Mouse (Mus musculus): ENCODE measurements at regions not wholly inside any gene's neighbourhood (a gene's known extent, or its start where the extent isn't known, plus 50 kb on each side); places are given as distances from the start of the nearest gene placed in this dataset.

DNA sequence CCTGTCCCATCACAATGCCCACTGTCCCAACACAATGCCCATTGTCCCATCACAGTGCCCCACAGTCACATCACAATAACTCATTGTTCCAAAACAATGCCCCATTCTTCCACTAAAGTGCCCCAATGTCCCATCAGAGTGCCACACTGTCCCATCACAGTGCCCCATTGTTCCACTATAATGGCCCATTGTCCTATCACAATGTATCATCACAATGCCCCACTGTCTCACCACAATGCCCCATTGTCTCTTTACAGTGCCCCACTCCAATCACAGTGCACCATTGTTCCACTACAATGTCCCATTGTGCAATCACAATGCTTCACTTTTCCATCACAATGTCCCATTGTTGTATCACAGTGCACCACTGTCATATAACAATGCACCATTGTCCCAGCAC is 265.7 kb downstream of the Plekhb2 start:
- no peak for TF ChIP-seq CEBPB (IDR thresholded peaks at IDR 0.05; ENCODE audit: insufficient read depth, poor library complexity, severe bottlenecking)
- TF ChIP-seq E2F4 (IDR thresholded peaks at IDR 0.05; ENCODE audit: insufficient read depth), result no peak
- no peak for TF ChIP-seq POLR2A (IDR thresholded peaks at IDR 0.05; ENCODE audit: insufficient read length, low read depth)
- TF ChIP-seq POLR2AphosphoS2 (IDR thresholded peaks at IDR 0.05; ENCODE audit: insufficient read length, low read depth), result no peak
- TF ChIP-seq MYOD1 (IDR thresholded peaks at IDR 0.05; ENCODE audit: control insufficient read depth in 1 of 3, insufficient read length in 2 of 3, low read depth in 2 of 3), result no peak

Data from myocyte (in vitro differentiated cells).